Mouse (Mus musculus) layer of hippocampus, postnatal 14 days (tissue): ENCODE measurements at regions not wholly inside any gene's neighbourhood (a gene's known extent, or its start where the extent isn't known, plus 50 kb on each side); places are given as distances from the start of the nearest gene placed in this dataset.

Experiments used
- DNase-seq, 2 experiments: peaks; one replicate each; pipeline ENCODE4 v3.0.0; 2021 to 2022; ENCODE audit warnings: low spot score in 2 of 2, mixed read lengths in 1 of 2

DNA sequence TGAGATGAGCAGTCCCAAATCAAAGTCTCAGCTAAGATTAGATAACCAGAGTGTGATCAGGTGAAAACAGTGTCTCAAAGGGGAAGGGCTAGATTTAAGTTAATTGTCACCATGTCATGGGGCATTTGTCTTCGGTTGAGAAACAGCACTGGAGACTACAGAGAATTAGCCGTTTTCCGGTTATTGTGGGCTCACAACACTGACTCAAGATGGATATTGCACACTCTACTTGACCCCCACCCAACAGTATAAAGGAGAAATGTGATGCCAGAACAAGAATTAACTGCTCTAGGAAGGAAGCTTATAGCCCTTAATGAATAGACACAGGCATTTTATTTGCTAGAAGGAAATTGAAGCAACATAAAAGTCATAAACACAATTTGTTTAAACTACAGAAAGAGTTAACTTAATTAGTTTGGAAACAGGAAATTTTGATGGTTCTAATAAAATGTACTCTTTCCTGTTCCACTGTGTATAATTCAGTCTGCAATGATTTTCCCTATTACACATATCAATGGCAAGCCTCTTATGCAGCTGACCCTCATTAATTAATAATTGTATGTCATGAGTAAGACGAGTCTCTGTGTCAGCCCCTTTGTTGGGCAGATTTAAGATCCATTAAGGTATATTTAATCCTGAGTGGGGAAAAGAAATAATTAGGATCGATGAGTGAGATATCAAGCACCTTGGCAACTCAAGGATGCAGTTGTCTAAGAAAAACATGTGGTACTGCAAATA, 277.4 kb upstream of the Tmeff2 start:
- no peak for DNase-seq

DNA sequence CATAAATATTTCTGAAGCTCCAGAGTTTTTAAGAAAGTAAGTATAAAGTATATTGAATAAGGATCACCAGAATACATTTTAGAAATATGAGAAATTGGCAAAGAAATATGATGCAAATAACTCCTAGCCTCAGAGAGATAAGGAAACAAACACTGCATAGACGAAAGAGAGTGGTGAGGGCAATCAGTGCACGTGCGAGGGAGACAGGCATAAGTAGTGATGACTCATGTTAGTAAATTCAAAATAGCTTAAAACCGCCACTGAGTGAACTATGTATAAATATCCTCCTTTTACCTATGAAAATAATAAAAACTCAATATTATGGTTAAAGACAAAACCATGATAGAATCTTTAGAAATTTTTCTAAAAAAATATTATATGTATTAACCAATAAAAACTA, 271.4 kb upstream of the Tmeff2 start:
- DNase-seq = no peak

GRCm38 (mm10) chr1:50629473-50630071, 270.9 kb upstream of the Tmeff2 start:
- no peak for DNase-seq

- DNase-seq = no peak
Measured at GRCm38 (mm10) chr1:50637992-50638391, 262.5 kb upstream of the Tmeff2 start.

- DNase-seq = no peak
Measured at GRCm38 (mm10) chr1:50646931-50647674, 253.3 kb upstream of the Tmeff2 start.

DNA sequence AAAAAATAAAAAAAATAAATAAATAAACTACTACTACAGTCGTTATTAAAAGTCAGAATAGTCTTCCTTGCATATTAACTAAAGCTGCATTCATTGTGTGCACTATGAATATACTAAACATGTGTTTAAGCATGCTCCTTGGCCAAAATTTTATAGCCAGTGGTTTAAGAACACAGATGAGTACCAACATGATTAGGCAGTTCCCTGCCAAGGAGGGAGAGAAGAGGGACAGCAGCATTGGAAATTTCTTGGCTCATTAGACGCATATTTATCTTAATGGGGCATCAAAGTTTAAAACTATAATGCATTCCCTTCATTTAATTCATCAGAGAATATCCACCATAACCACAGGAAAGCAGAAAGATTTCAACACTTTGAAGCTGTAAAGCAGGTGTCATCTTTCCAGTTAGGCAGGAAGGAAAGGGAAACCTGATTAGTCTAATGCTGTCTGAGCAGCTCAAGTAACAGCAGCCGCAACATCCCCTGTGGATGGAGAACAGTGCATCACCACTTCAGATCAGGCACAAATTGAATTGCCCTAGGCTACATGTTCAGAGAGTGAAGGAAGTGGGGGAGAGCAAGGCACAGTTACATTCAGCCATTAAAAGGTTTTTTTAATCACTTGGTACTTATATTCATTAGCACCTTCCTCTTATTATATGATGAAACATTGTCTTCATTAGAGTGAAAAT, 248.3 kb upstream of the Tmeff2 start:
- no peak for DNase-seq

DNA sequence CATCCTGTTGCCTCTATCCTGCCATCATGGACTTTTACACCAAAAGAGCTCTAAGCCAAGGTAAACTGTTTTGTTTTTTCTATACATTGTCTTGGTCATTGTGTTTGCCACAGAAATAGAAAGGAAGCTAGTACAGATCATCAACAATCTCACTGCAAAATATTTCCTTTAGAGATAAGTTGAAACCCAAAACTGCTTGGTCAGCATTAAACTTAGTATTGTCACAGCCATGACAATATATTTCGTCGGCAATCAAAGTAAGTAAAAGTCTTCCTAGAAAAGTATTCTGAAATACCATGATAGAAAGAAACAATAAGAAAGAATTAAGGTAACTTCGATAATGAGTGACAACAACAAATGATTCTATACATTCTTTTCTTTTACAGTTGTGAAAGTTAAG, 235.3 kb upstream of the Tmeff2 start:
- no peak for DNase-seq

- DNase-seq = no peak
Measured at GRCm38 (mm10) chr1:50682971-50683370, 217.5 kb upstream of the Tmeff2 start.

- no peak for DNase-seq
Measured at GRCm38 (mm10) chr1:50685361-50685760, 215.1 kb upstream of the Tmeff2 start.

DNA sequence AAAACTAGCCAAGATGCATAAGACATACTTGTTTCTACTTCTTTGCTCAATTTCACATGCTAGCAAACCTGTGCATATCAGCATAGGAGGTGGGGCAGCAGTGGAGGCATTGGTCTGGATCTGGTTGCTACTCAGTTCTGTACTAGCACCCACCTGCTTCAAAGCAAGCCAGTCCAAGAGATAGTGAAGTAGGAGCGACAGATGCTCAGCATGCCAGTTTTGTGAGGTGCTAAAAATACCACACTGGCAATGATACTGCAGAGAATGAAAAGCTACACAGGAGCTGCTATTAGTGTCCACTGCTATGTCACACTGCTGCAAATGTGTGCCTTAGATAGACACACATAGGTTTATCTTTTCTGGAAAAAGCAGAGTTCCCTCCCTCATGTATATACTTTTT, 203.5 kb upstream of the Tmeff2 start:
- DNase-seq = no peak

- DNase-seq = no peak
Measured at GRCm38 (mm10) chr1:50697333-50698216, 202.9 kb upstream of the Tmeff2 start.

- no peak for DNase-seq
Measured at GRCm38 (mm10) chr1:50704639-50705038, 195.8 kb upstream of the Tmeff2 start.

DNA sequence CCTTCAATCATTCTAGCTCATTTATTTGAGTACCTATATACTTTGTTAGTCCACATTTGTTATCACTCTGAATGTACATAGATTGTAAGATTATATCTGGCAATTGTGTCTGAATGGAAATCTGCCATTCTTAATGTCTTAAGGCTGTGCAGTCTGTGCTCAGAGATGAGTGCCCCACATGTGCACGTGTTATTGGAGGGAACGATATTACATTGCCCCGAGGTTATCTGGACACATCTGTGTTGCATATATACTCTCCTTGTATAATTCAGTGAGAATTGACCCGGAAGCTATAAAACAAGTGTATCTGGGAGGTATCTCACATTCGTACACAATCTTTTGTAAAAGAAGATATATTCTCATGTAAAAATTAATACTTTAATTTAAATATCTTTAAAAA, 155.4 kb upstream of the Tmeff2 start:
- no peak for DNase-seq

DNA sequence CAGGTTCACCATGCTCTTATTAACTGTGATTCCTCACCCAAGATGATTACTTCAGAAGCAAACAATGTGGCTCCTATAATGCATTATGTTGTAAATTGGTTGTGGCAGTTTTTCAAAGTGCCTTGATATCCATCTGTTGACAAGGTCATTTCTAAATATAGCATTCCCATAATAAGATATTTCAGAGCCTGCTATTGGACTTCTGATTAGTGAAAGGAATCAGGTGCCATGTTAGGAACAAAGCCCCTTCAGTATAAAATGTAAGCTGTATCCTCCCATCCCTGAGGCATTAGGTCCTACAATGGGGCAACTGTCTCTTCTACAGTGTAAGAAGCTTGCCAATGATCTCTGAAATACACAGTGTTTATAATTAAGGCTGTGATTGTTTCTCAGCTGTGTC, 130.2 kb upstream of the Tmeff2 start:
- DNase-seq = peak in 1 of 2 experiments; percentile 1

DNA sequence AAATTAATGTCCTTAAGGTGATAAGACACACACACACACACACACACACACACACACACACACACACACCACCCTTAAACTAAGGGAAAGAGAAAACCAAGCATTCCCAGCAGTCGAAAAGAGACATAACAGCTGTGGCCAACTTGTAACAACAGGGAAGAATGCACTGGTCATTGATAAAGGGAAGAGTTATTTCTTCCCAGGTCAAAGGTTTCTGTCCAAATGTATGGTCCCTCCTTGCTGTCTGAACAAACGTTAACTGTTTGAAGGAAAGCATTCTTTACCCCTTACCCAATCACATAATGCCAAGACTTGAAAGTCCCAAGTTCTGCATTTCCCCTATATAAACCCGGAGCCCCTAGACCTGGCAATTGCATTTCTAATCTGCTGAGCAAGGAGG, 105.2 kb upstream of the Tmeff2 start:
- no peak for DNase-seq

- no peak for DNase-seq
Measured at GRCm38 (mm10) chr1:50798166-50798565, 102.3 kb upstream of the Tmeff2 start.

DNA sequence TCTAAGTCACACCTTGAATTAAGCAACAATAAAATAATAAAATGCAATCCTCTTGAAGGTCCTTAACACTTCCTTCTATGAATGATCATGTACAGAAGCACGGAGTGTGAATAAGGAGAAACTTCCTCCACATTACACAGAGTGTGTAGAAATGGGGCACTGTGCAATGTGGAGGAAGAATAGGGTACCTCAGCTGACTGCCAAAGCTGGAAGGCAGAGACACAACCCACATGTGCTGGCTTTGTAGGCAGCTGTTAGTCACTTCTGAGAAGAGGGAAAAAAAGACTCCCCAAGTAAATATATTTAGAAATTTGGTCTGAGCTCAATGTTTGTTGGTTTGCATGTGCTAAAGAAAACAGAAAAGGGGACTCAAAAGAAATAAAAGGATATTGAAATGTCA, 94.1 kb upstream of the Tmeff2 start:
- no peak for DNase-seq

- DNase-seq = peak in 1 of 2 experiments; percentile 57
Measured at GRCm38 (mm10) chr1:50806821-50807220, 93.6 kb upstream of the Tmeff2 start.

- no peak for DNase-seq
Measured at GRCm38 (mm10) chr1:50831663-50832062, 68.8 kb upstream of the Tmeff2 start.

DNA sequence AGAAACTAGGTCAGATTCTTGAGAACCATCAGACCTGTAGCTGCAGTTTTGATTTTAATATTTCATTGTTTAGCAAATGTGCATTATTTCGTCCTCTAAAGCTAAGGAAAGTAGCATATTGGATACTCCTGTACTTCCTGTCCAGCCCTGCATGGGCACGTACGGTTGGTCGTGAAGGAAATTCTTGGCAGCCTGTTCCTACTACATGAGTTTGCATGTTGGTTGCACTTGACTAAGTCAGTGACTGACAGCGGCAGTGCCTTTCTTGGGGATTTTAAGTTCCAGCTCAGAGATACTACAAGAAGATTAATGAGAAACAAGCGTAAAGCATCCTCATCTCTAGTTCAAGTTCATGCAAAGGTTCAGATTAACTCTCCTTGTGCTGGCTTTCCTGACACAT, 64.3 kb upstream of the Tmeff2 start:
- no peak for DNase-seq

DNA sequence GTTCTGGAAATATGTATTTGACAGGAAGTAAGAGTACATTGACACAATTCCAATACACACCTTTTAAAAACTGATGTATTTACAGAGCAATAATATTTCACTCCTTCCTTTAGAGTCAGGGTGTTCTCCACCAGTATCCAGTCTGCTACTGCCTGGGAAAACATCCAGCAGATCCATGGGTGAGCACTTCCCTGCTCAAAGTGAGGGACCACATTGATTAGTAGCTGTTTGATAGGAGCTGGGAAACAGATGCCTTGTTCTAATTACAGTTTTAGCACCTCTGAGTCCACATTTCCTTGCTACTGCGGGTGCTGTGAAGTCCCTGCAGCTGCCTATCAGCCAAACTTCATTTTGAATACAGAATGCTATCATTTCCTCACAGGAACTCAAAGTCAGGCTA, 53.3 kb upstream of the Tmeff2 start:
- DNase-seq = peak in 1 of 2 experiments; percentile 14
